Mouse (Mus musculus) thymus, adult 2 months (tissue): ENCODE data around the gene Pygm. TPM values are rescaled to one million over a fixed set of nuclear protein-coding genes. Genes with fewer than 3 reads are reported as not detected.
A peak's percentile ranks its signal among the peaks of the same experiment; 100 is the strongest.

ENCODE experiments used
- DNase-seq: peaks from one replicate; pipeline ENCODE4 v3.0.0; 2021
- H3K27ac ChIP-seq: fragments of 200-500 bp; 2 replicates; pipeline ENCODE4 v1.5.1; 2012; ENCODE audit warnings: low read length, control low read depth; ENCODE audit not compliant: control insufficient read depth, insufficient read depth
- H3K27me3 ChIP-seq: fragments of 200-500 bp; 2 replicates; pipeline ENCODE4 v1.6.1; 2012; ENCODE audit warnings: mild to moderate bottlenecking, low read length, moderate library complexity, mixed read lengths; ENCODE audit not compliant: control insufficient read depth, insufficient read depth
- H3K36me3 ChIP-seq: fragments of 200-500 bp; 2 replicates; pipeline ENCODE4 v1.6.1; 2012; ENCODE audit warnings: mild to moderate bottlenecking, low read length, moderate library complexity; ENCODE audit not compliant: control insufficient read depth, insufficient read depth
- H3K4me1 ChIP-seq: fragments of 200-500 bp; replicated peaks from 2 replicates; pipeline ENCODE4 v1.6.1; 2012; ENCODE audit warnings: low read length; ENCODE audit not compliant: control insufficient read depth, insufficient read depth
- H3K4me3 ChIP-seq: fragments of 200-500 bp; 2 replicates; pipeline ENCODE4 v1.5.1; 2012; ENCODE audit warnings: mild to moderate bottlenecking, low read length, control low read depth, moderate library complexity; ENCODE audit not compliant: control insufficient read depth, insufficient read depth
- CTCF ChIP-seq: fragments of 200-500 bp; IDR thresholded peaks from 2 replicates; pipeline ENCODE4 v1.5.1; 2012; ENCODE audit warnings: mild to moderate bottlenecking, control low read depth, low read length, moderate library complexity, borderline replicate concordance; ENCODE audit not compliant: control insufficient read depth, poor library complexity, insufficient read depth; ENCODE audit errors: extremely low read depth
- POLR2A ChIP-seq: fragments of 200-500 bp; IDR thresholded peaks from 2 replicates; pipeline ENCODE4 v1.6.1; 2012; ENCODE audit warnings: mild to moderate bottlenecking, low read length, control low read depth, moderate library complexity; ENCODE audit not compliant: control insufficient read depth, poor library complexity, insufficient read depth; ENCODE audit errors: extremely low read depth
- WGBS: fragments of 180-500 bp; shearing (Covaris S2); methylation state at CpG from one replicate; pipeline ENCODE4 v1.1.7; 2018; 5-methylcytosine and 5-hydroxymethylcytosine counted together
- polyA plus RNA-seq: library from polyadenylated mRNA; depleted of rRNA; stranded (reverse); fragments of >200 nt; gene quantifications from 2 replicates; pipeline ENCODE4 v1.2.3, GENCODE M21; 2012

Pygm gene
- polyA plus RNA-seq, 1 experiment, result 41.6 TPM

DNA sequence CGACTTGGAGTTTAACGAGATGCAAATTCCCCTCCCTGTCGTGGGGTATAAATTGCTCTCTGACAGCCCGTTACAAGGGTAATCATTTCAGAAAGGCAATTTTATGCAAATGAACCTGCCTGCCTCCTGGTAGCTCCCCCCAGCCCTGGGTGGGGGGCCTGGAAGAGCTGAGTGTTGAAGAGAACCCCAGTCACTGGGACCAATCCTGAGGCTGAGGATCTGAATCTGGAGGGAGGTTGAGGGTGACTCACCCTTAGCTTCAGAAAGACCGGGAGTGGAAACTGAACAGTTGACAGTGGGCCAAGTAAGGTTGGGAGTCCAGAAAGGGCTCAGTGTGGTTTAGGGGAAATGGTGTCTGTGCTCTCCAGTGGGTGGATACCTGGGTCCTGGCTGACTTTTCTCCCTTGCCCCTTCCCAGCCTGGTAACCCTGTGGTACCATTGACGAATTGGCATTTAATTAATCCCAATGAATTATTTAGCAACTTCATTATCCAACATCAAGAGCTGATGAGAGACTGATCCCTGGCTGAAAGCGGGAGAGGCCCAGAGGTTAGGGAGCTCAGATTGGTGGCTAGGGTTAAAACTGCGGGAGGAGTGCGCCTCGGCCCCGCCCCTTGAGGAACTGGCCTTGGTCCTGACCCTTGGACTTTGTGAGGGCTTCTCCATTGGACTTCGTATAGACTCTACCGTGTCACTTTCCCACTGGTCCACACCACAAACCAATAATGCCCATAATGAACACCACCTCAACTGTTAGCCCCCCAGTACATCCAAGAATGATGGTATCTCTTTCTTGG lies 42.7 kb downstream of the Pygm start:
- Histone ChIP-seq H3K36me3 (no peaks in the 10 kb centered on the region), H3K27ac (no peak overlapping the region), H3K4me3 (no peak overlapping the region), H3K4me1 (peaks cover 15% of the 10 kb centered on the region), H3K27me3 (peaks cover 22% of the 10 kb centered on the region; the same call in 1 of the 2 replicates)
- 25% methylated on average over 13 of the region's 13 CpGs for WGBS
- DNase-seq, result peak; percentile 32
- TF ChIP-seq CTCF (no peak), POLR2A (no peak)

DNA sequence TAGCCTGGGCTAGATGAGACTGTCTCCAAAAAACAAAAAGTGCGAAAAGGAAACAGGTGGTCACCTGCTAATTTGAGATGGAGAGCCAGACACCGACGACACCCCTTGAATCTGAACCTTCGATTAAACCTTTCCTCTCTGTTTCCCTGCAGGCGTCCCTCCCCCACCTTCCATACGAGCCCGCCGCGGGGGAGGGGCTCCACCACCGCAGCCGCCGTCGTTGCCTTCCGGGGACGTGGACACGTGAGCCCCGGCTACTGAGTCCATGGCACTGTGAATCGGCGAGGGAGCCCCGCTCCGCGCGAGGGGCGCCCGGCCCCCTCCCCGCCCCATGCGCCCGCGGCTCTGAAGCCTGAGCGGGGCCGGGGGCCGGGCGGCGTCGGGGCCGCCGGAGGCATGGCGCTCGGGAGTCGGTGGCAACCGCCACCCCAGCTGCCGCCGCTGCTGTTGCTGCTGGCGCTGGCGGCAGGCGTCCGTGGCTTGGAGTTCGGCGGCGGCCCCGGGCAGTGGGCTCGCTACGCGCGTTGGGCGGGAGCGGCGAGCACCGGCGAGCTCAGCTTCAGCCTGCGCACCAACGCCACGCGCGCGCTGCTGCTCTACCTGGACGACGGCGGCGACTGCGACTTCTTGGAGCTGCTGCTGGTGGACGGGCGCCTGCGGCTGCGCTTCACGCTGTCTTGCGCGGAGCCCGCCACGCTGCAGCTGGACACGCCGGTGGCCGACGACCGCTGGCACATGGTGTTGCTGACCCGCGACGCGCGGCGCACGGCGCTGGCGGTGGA lies 43.6 kb downstream of the Pygm start:
- Histone ChIP-seq H3K27me3 (peaks cover 22% of the 10 kb centered on the region; the same call in 1 of the 2 replicates), H3K36me3 (no peaks in the 10 kb centered on the region), H3K27ac (no peak overlapping the region), H3K4me3 (no peak overlapping the region), H3K4me1 (peaks cover 15% of the 10 kb centered on the region)
- DNase-seq, result no peak
- TF ChIP-seq CTCF (no peak), POLR2A (no peak)
- WGBS, result 4% methylated on average over 91 of the region's 94 CpGs

DNA sequence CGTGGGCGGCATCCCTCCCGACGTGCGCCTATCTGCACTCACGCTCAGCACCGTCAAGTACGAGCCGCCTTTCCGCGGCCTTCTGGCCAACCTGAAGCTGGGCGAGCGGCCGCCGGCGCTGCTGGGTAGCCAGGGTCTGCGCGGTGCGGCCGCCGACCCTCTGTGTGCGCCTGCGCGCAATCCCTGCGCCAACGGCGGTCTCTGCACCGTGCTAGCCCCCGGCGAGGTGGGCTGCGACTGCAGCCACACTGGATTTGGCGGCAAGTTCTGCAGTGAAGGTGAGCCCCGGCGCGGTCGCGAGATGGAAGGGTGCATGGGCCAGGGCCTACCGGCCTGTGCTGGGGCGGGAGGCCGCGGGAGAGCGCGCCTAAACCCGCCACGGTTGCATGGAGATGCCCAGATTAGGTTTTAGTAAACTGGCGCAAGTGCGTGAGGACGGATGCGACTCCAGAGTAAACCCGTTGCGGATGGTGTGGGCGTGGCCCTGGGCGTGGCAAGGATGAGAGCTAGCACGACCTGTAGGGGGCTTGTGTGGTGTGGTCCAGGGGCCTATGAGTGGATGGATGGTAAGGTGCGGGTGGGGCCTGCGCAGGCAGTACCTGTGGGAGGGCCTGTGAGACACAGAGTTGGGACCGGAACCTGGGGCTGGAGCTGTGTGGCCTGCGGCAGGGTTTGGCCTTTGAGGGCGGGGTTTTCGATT lies 44.5 kb downstream of the Pygm start:
- TF ChIP-seq CTCF (no peak), POLR2A (no peak)
- Histone ChIP-seq H3K4me3 (no peak overlapping the region), H3K27me3 (peaks cover 22% of the 10 kb centered on the region; the same call in 1 of the 2 replicates), H3K27ac (no peak overlapping the region), H3K4me1 (peaks cover 15% of the 10 kb centered on the region), H3K36me3 (no peaks in the 10 kb centered on the region)
- peak; percentile 67 for DNase-seq
- 1% methylated on average over 60 of the region's 60 CpGs for WGBS

DNA sequence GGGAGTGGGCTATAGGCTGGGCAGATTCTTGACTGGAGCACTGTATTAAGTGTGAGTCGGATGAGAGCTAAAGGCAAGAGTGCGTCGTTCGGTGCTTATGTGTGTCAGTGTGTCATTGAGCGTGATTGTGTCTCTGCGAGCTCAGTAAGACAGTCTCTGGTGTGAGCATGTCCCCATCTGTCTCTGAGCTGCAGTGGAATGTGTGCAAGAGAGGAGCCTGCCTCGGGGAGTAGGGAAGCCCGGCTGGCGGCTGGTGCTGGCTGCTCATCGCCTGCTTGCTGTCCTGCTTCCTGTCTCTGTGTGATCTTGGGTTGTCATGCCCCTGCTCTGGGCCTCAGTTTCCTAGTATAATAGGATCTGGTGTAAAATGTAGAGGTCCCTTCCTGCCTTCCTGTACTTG lies 58.8 kb downstream of the Pygm start:
- H3K27me3 ChIP-seq, result no peaks in the 10 kb centered on the region
- H3K36me3 ChIP-seq, result no peaks in the 10 kb centered on the region
- H3K4me1 ChIP-seq, result peaks cover 6% of the 10 kb centered on the region
- no peak overlapping the region for H3K27ac ChIP-seq
- WGBS, result 82% methylated on average over 10 of the region's 10 CpGs
- TF ChIP-seq CTCF (no peak), POLR2A (no peak)
- no peak overlapping the region for H3K4me3 ChIP-seq
- no peak for DNase-seq

DNA sequence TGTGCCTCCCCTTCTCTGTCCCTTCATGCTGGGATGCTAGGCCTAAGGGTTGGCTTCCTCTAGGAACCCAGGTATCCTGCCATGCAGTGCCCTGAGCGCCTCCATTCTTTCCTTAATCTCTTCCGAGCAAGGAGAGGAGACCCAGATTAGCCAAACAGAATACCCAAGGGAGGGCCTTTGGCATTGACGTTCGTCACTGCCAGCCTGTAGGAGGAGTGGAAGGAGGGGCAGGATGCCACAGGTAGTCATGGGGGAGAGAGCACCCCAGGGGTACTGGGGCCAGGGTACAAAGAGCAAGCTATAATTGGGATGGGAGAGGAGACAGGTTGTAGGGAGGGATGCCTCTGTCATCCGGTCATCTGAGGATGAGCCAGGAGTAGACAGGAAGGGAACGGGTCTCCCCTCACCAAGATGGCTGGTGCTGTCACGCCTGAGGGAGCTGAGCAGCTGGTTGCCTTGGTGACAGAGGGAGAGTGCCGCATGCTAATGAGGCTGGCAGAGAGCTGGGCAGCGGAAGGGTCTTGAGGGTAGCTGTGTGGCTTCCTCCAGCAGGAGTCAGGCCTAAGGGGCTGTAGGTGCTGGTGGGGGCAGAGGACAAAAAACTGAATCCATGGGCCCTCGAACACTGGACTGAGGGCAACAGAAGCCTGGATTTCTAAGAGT lies 61.7 kb downstream of the Pygm start:
- DNase-seq, result no peak
- TF ChIP-seq POLR2A, result no peak
- no peak for TF ChIP-seq CTCF
- H3K36me3 ChIP-seq, result no peaks in the 10 kb centered on the region
- H3K27me3 ChIP-seq, result no peaks in the 10 kb centered on the region
- no peak overlapping the region for H3K4me3 ChIP-seq
- WGBS, result 84% methylated on average over 10 of the region's 10 CpGs
- no peak overlapping the region for H3K27ac ChIP-seq
- H3K4me1 ChIP-seq, result peaks cover 10% of the 10 kb centered on the region
